Mouse (Mus musculus): ENCODE measurements around the gene Cyp1a2. TPM values are rescaled to one million over a fixed set of nuclear protein-coding genes. Genes with fewer than 3 reads are reported as not detected.

Cyp1a2 gene
- total RNA-seq, 2 experiments from 2014 or later = not detected

DNA sequence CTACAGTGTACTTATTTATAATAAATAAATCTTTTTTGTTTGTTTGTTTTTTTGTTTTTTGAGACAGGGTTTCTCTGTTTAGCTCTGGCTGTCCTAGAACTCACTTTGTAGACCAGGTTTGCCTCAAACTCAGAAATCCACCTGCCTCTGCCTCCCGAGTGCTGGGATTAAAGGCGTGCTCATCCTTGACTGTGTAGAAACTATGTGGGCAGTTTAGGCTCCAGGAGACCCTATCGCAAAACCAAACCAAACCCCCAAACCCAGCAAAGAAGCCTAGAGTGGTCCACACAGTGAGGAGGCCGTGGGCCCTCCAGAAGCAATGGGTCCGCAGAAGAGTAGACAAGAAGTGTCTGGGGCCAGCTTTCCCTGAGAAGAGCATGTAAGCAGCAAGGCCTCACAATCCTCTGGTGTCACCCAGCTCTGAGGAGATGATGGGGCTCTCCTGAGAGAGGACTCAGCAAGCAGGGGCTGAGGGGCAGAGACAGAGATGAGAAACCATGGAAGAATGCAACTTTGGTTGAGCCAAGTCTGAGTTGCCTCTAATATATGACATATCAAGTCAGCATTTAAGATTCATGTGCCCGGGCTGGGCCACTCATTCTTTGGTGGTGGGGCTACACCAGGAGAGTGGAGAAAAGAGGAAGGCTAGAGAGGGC is 33.2 kb downstream of the Cyp1a2 start:
- ATAC-seq (replicated peaks; ENCODE audit: low FRiP score, poor library complexity, severe bottlenecking) = no peak

DNA sequence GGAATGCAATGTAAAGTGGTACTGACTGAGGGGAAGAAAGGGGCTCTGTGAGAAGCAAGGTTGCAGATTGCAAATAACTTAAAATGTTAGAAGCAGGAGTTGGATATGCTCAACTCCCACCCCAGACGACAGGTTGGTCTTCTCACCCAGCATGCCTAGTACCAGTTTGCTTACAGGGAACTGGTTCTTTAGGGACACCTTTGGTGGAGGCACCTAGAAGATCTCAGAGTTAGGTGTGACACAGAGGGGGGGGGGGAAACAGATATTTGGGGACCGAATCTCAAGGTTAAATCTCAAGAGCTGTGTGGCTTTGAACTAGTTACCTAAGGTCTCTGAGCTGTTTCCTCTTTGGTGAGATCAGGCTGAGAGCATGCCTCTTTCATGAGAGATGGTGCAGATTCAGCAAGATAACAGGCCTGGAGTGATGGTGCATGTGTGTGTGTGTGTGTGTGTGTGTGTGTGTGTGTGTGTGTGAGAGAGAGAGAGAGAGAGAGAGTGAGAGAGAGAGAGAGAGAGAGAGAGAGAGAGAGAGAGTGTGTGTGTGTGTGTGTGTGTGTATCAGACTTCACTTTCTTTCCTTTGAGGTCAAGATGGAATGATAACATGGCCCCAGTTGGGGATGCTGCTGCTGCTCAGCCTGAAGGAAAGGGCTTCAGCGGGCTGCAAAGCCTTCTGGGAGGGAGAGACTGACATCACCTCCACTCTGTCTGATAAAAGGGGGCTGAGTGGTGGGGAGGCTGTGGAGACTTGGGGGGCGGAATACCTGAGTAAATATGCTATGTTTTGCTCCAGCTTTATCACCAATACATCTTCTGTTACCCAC is 36.0 kb downstream of the Cyp1a2 start:
- ATAC-seq (replicated peaks; ENCODE audit: low FRiP score, poor library complexity, severe bottlenecking) = no peak

GRCm38 (mm10) chr9:57646551-57647103 is 36.9 kb downstream of the Cyp1a2 start:
- no peak for ATAC-seq (replicated peaks; ENCODE audit: low FRiP score, poor library complexity, severe bottlenecking)

- peak; percentile 76 for ATAC-seq (replicated peaks; ENCODE audit: low FRiP score, poor library complexity, severe bottlenecking)
These were observed 38.3 kb downstream of the Cyp1a2 start for GRCm38 (mm10) chr9:57644944-57645893.

- ATAC-seq (replicated peaks; ENCODE audit: low FRiP score, poor library complexity, severe bottlenecking) = no peak
These were observed 39.0 kb downstream of the Cyp1a2 start for GRCm38 (mm10) chr9:57644442-57644943.

- ATAC-seq (replicated peaks; ENCODE audit: low FRiP score, poor library complexity, severe bottlenecking) = peak; percentile 50
These were observed 39.7 kb downstream of the Cyp1a2 start for GRCm38 (mm10) chr9:57643856-57644180.

DNA sequence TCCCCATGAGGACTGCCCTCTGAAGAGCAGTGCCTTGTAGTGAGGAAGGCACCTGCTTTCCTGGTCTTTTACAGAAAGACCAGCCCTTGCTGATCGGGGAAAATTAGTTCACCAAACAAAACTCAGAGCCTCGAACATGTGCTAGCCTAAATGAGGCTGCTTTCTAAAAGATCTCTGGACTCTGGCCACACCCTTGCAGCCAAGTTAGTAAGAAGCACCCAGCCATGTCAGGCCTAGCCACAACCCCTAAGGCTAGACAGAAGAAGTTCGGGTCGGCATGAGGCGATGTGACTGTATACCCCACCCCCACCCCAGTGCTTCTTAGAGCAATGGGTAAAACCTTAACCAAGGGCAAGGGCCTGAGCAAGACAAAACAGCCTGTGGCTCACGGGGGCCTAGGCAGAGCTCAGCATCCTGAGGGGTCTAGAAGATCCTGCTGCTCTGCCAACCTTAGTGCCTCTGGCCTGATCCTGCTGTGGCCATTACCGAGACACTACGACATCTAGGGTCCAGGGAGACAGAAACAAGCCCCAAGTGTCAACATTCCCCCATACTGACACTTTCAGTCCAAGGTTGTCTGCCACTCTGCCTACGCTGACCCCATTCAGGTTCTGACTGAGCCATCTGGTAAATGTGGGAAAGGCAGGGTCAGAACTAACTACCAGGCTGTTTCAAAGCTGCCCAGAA is 40.2 kb downstream of the Cyp1a2 start:
- ATAC-seq (replicated peaks; ENCODE audit: low FRiP score, poor library complexity, severe bottlenecking) = 0 out of 2 replicates have a peak, but pooled peaks have one; percentile 22

GRCm38 (mm10) chr9:57641775-57642550 is 41.5 kb downstream of the Cyp1a2 start:
- no peak for ATAC-seq (replicated peaks; ENCODE audit: low FRiP score, poor library complexity, severe bottlenecking)

- no peak for ATAC-seq (replicated peaks; ENCODE audit: low FRiP score, poor library complexity, severe bottlenecking)
These were observed 42.5 kb downstream of the Cyp1a2 start for GRCm38 (mm10) chr9:57641022-57641421.

DNA sequence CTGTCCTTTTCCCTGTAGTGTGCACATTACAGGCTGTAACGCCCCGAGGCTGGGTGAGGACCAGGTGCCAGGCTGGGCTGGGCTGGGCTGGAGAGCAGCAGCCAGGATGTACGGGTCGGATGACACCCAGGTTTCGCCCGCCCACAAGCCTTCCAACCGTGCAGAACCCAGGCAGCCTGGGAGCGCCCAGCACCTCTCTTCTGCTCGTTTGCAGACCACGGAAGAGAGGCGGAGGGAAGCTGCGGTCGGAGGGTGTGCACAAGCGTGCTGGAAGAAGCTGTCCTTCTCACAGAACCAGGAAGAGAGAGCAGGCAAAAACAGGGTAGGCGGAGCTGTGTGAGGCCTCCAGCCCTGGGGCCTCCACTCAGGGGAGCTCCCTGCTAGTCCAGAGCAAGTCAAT is 43.1 kb downstream of the Cyp1a2 start:
- peak; percentile 53 for ATAC-seq (replicated peaks; ENCODE audit: low FRiP score, poor library complexity, severe bottlenecking)

DNA sequence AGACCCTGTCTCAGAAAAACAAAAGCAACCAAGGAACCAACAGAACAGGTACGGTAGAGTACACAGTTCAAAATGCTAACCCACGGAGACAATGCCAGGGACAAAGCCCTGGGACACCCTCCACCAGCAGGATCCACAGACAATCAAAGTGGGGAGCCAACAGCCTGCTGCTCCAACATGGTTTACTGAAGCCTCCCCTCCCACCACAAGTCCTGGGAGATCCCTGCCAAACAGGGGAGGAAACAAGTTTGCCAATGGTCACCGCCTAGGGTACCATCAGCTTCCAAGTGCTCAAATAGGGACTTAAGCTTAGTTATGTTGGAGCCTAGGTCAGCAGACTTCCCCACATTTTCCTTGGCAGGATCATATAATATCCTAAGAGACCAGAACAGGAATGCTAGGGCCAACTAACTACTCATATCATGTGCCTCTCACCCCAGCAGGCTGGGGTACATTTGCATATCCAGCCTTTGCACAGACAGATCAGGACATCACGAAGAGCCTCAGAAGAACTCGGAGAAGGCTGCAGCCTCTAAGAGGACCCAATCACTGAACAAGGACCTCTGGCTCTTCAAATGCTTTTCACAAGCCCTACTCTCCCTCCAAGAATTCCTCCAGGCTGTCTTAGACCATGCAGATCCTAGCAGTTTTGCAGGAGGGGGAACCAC is 43.7 kb downstream of the Cyp1a2 start:
- no peak for ATAC-seq (replicated peaks; ENCODE audit: low FRiP score, poor library complexity, severe bottlenecking)

- ATAC-seq (replicated peaks; ENCODE audit: low FRiP score, poor library complexity, severe bottlenecking) = peak; percentile 83
These were observed 44.6 kb downstream of the Cyp1a2 start for GRCm38 (mm10) chr9:57638651-57639459.

DNA sequence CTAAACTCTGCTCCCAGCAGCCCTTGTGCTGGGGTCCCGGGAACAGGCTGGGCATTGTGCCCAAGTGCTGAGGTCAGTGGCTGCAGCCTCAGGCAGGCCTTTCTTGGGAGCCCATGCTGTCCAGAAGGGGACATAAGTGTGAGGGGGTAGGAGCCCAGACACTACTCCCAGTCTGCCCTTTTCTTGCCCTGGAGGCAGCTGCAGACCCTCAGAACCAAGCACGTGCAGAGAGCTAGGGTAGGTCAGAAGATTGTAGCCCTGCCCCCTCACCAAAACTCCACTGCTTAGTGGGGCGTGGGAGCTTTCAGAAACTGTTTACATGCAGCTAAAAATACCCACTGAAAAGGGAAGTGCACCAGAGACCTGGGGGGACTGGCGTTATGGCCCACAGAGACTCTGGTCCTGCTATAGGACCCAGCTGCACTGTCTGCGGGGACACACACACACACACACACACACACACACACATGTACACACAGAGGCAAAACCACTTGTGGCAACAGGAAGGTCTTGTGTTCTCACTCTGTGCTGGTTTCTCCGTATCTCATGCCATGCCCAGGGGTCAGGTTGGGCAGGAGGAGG is 45.7 kb downstream of the Cyp1a2 start:
- no peak for ATAC-seq (replicated peaks; ENCODE audit: low FRiP score, poor library complexity, severe bottlenecking)

GRCm38 (mm10) chr9:57637272-57637671 is 46.2 kb downstream of the Cyp1a2 start:
- ATAC-seq (replicated peaks; ENCODE audit: low FRiP score, poor library complexity, severe bottlenecking) = no peak

GRCm38 (mm10) chr9:57633481-57634024 is 50.0 kb downstream of the Cyp1a2 start:
- ATAC-seq (replicated peaks; ENCODE audit: low FRiP score, poor library complexity, severe bottlenecking) = peak; percentile 52

DNA sequence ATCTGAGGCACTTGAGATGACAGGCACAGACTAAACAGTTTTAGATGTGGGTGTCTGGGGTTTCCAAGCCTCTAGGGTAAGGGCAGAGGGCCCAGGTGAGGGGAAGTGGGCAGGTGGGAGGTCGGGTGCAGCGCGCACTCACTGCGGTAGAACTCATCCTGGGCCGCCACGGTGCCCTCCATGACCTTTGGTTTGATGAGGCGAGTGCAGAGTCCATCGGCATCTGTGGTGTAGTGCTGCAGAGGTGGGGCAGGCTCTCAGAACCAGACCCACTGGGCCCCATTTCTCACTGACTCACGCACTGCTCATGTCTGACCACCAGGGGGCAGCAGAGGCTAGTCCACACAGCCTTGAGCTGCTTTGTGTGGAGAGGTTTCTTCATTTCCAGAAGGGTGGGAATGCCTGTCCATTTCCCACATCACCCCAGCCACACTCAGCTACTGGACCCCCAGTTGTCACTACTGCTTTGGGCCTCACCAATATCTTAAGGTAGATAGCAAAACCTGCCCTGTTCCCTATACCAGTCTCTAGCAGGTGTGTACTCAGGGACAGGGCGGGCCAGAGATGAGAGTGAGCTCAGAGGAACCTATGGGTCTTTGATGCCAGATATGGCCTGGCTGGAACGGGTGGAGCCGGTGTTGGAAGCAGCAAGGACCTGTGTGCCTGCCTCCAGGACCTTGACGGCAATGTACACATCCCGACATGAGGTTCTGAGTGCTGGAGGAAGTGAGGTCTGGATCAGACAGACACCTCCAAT is 54.2 kb downstream of the Cyp1a2 start:
- ATAC-seq (replicated peaks; ENCODE audit: low FRiP score, poor library complexity, severe bottlenecking) = peak; percentile 70
